In genomic region chr9:31281663-31282015, GRCm38 (mm10) we compare ENCODE assay signal across 7 mouse cellular contexts. TPM values are rescaled to one million over a fixed set of nuclear protein-coding genes. Genes with fewer than 3 reads are reported as not detected.
DNase-seq lines count a peak whose midpoint lies in the region; ATAC-seq and TF ChIP-seq lines count a peak whose summit lies in the region.

No protein-coding gene starts in this region.

- peak overlapping the region; percentile 100 for H3K27ac ChIP-seq in hindbrain, embryonic 16.5 days (ENCODE audit: low read depth, low read length)
- H3K27ac ChIP-seq in lung, embryonic 15.5 days: peak overlapping the region; percentile 99
- H3K27ac ChIP-seq in small intestine, adult 2 months (ENCODE audit: insufficient read depth, low read depth, low read length): peak overlapping the region; percentile 80

- no peaks in the 10 kb centered on the region for H3K9me3 ChIP-seq in hindbrain, embryonic 16.5 days (ENCODE audit: control insufficient read depth, low read length)
- H3K9me3 ChIP-seq in lung, embryonic 15.5 days: no peaks in the 10 kb centered on the region

- no peak for TF ChIP-seq POLR2A in small intestine, adult 2 months (IDR thresholded peaks at IDR 0.05; ENCODE audit: low read depth, low read length)

- peak overlapping the region; percentile 63 for H3K4me3 ChIP-seq in hindbrain, embryonic 16.5 days (ENCODE audit: low read length)
- H3K4me3 ChIP-seq in lung, embryonic 15.5 days: peak overlapping the region; percentile 78
- peak overlapping the region; percentile 61 for H3K4me3 ChIP-seq in small intestine, adult 2 months (ENCODE audit: low read depth, low read length)

- DNase-seq in 3134 (ENCODE audit: extremely low read depth, insufficient read length, low spot score) (peak; percentile 29), 416B (ENCODE audit: low read depth) (peak; percentile 63)
- DNase-seq in embryo, embryonic 11.5 days (ENCODE audit: low read depth, low spot score): peak; percentile 14
- DNase-seq in right cerebral cortex, postnatal 14 days: no peak

- no peak for ATAC-seq in hindbrain, embryonic 16.5 days
- no peak for ATAC-seq in lung, embryonic 15.5 days (ENCODE audit: borderline replicate concordance, extremely low read depth, low FRiP score, low TSS enrichment)

- no peaks in the 10 kb centered on the region for H3K36me3 ChIP-seq in hindbrain, embryonic 16.5 days (ENCODE audit: control insufficient read depth, insufficient read depth, low read length)
- no peaks in the 10 kb centered on the region for H3K36me3 ChIP-seq in lung, embryonic 15.5 days
- H3K36me3 ChIP-seq in small intestine, adult 2 months (ENCODE audit: control insufficient read depth, insufficient read depth, low read length): no peaks in the 10 kb centered on the region

- 2% methylated on average over 11 of the region's 11 CpGs for WGBS in hindbrain, embryonic 16.5 days
- 2% methylated on average over 11 of the region's 11 CpGs for WGBS in lung, embryonic 15.5 days
- WGBS in small intestine, adult 2 months: 7% methylated on average over 11 of the region's 11 CpGs

- peak overlapping the region; percentile 74 for H3K4me2 ChIP-seq in hindbrain, embryonic 16.5 days (ENCODE audit: low read length)
- H3K4me2 ChIP-seq in lung, embryonic 15.5 days: peak overlapping the region; percentile 54

- H3K27me3 ChIP-seq in hindbrain, embryonic 16.5 days (replicated peaks; ENCODE audit: control insufficient read depth, insufficient read depth, low read length): no peaks in the 10 kb centered on the region
- no peaks in the 10 kb centered on the region for H3K27me3 ChIP-seq in lung, embryonic 15.5 days
- H3K27me3 ChIP-seq in small intestine, adult 2 months (ENCODE audit: control insufficient read depth, insufficient read depth, low read length): no peaks in the 10 kb centered on the region

- H3K4me1 ChIP-seq in hindbrain, embryonic 16.5 days (ENCODE audit: control insufficient read depth, insufficient read depth, low read depth, low read length): peaks cover 18% of the 10 kb centered on the region
- peaks cover 27% of the 10 kb centered on the region for H3K4me1 ChIP-seq in lung, embryonic 15.5 days
- peaks cover 14% of the 10 kb centered on the region; the same call in 1 of the 2 replicates for H3K4me1 ChIP-seq in small intestine, adult 2 months (ENCODE audit: control insufficient read depth, insufficient read depth, insufficient read length, low read length)

- no peak for TF ChIP-seq CTCF in small intestine, adult 2 months (IDR thresholded peaks at IDR 0.05; ENCODE audit: extremely low read depth, insufficient read length, insufficient replicate concordance, low read depth, low read length)

- peak overlapping the region; percentile 94 for H3K9ac ChIP-seq in hindbrain, embryonic 16.5 days (ENCODE audit: low read depth, low read length)
- peak overlapping the region; percentile 99 for H3K9ac ChIP-seq in lung, embryonic 15.5 days

RNA-seq across cellular contexts. Expression of gene Prdm10, which starts 1.3 kb away (rescaled TPM):
- polyA plus RNA-seq in hindbrain, embryonic 16.5 days (2015; fragmentation: Nextera tagmentation; extraction: Ambion mirVana): 7.0 and 8.2 TPM in 2 replicates
- 3.9 and 4.6 TPM in 2 replicates for polyA plus RNA-seq in lung, embryonic 15.5 days (2015; fragmentation: Nextera tagmentation; extraction: Ambion mirVana)
- polyA plus RNA-seq in small intestine, adult 2 months (2012; rRNA removed): 4.4 and 9.3 TPM in 2 replicates
